Comparison of ENCODE assay signal across 8 mouse cellular contexts in the genomic region with DNA sequence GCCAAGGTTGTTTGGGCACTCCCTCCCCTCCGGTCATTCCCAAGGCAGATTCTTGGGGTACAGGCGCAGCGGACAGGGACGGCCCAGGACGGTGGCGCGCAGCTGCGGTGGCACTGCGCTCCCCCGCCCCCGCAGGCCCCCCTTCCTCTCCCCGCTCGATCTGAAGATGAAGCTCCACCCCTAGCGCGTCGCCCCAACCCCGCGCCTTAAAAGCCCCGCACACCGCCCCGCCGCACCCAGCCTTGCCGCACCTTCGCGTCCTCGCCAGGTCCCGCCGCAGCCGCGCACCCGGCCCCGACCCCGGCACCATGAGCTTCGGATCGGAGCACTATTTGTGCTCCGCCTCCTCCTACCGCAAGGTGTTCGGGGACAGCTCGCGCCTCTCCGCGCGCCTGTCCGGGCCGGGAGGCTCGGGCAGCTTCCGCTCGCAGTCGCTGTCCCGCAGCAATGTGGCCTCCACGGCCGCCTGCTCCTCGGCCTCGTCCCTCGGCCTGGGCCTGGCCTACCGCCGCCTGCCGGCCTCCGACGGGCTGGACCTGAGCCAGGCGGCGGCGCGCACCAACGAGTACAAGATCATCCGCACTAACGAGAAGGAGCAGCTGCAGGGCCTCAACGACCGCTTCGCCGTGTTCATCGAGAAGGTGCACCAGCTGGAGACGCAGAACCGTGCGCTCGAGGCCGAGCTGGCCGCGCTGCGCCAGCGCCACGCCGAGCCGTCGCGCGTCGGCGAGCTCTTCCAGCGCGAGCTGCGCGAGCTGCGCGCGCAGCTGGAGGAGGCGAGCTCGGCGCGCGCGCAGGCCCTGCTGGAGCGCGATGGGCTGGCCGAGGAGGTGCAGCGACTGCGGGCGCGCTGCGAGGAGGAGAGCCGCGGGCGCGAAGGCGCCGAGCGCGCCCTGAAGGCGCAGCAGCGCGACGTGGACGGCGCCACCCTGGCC. TPM values are rescaled to one million over a fixed set of nuclear protein-coding genes. Genes with fewer than 3 reads are reported as not detected.
DNase-seq lines count a peak whose midpoint lies in the region; ATAC-seq and TF ChIP-seq lines count a peak whose summit lies in the region.

TSS of gene Ina (plus strand) at position 252 of the 935 bp plus-strand sequence.
TSS of gene Nt5c2 (minus strand) at position 707 of the 935 bp plus-strand sequence.

- no peak for TF ChIP-seq POLR2A in heart, adult 2 months (IDR thresholded peaks at IDR 0.05; ENCODE audit: insufficient read depth, low read depth, low read length)

- H3K4me2 ChIP-seq in forebrain, embryonic 13.5 days, result peak within 1 kb of the TSS; percentile 78
- H3K4me2 ChIP-seq in intestine, embryonic 14.5 days (ENCODE audit: low read length), result peak within 1 kb of the TSS; percentile 71

- no peak within 1 kb of the TSS for H3K27ac ChIP-seq in heart, adult 2 months
- H3K27ac ChIP-seq in forebrain, embryonic 13.5 days, result peak within 1 kb of the TSS; percentile 92
- no peak within 1 kb of the TSS for H3K27ac ChIP-seq in intestine, embryonic 14.5 days (ENCODE audit: low read depth)
- no peak within 1 kb of the TSS for H3K27ac ChIP-seq in limb, embryonic 10.5 days

- H3K36me3 ChIP-seq in heart, adult 2 months (ENCODE audit: control insufficient read depth, insufficient read depth, low read length), result no peaks in the 10 kb centered on the region
- no peaks in the 10 kb centered on the region for H3K36me3 ChIP-seq in forebrain, embryonic 13.5 days (ENCODE audit: poor library complexity, severe bottlenecking)
- H3K36me3 ChIP-seq in intestine, embryonic 14.5 days (ENCODE audit: control insufficient read depth, insufficient read depth, low read length), result no peaks in the 10 kb centered on the region
- no peaks in the 10 kb centered on the region for H3K36me3 ChIP-seq in limb, embryonic 10.5 days

- no peak for TF ChIP-seq CTCF in heart, adult 2 months (IDR thresholded peaks at IDR 0.05)

- TF ChIP-seq EP300 in heart, adult 2 months (IDR thresholded peaks at IDR 0.05; ENCODE audit: insufficient read depth, low read depth, low read length), result no peak

- no peaks in the 10 kb centered on the region; the same call in 1 of the 2 replicates for H3K4me1 ChIP-seq in heart, adult 2 months (ENCODE audit: control insufficient read depth, insufficient read depth, low read length)
- H3K4me1 ChIP-seq in forebrain, embryonic 13.5 days, result peaks cover 17% of the 10 kb centered on the region
- H3K4me1 ChIP-seq in intestine, embryonic 14.5 days (replicated peaks; ENCODE audit: control insufficient read depth, insufficient read depth, low read length), result peaks cover 8% of the 10 kb centered on the region
- peaks cover 21% of the 10 kb centered on the region for H3K4me1 ChIP-seq in limb, embryonic 10.5 days

- DNase-seq in heart, adult 2 months, result peak; percentile 22 to 28
- no peak for DNase-seq in heart, postnatal 25 days (ENCODE audit: low spot score)
- peak; percentile 78 for DNase-seq in intestine, embryonic 14.5 days (ENCODE audit: low spot score)
- DNase-seq in limb, embryonic 10.5 days (ENCODE audit: low spot score), result peak; percentile 71
- DNase-seq in neural tube, embryonic 10.5 days (ENCODE audit: extremely low spot score, low spot score), result peak; percentile 65
- DNase-seq in testis, postnatal 14 days (ENCODE audit: low spot score), result peak; percentile 55

- WGBS in heart, adult 2 months, result 2% methylated on average over 117 of the region's 124 CpGs
- under 1% methylated on average over 108 of the region's 124 CpGs for WGBS in forebrain, embryonic 13.5 days
- under 1% methylated on average over 121 of the region's 124 CpGs for WGBS in intestine, embryonic 14.5 days
- WGBS in limb, embryonic 10.5 days, result under 1% methylated on average over 118 of the region's 124 CpGs

- intact Hi-C loops in heart, adult 2 months (cut with DNase I), result no loop called here
- intact Hi-C loops in heart, postnatal 25 days (cut with DNase I), result no loop called here

- no peaks in the 10 kb centered on the region for H3K79me2 ChIP-seq in heart, adult 2 months (replicated peaks; ENCODE audit: control insufficient read depth, insufficient read depth, low read length)

- no peak within 1 kb of the TSS for H3K9ac ChIP-seq in heart, adult 2 months (ENCODE audit: low read depth, low read length)
- H3K9ac ChIP-seq in forebrain, embryonic 13.5 days, result peak within 1 kb of the TSS; percentile 83
- H3K9ac ChIP-seq in intestine, embryonic 14.5 days (ENCODE audit: low read length), result no peak within 1 kb of the TSS

- no peak within 1 kb of the TSS for H3K4me3 ChIP-seq in heart, adult 2 months
- H3K4me3 ChIP-seq in forebrain, embryonic 13.5 days, result peak within 1 kb of the TSS; percentile 64
- peak within 1 kb of the TSS; percentile 39 for H3K4me3 ChIP-seq in intestine, embryonic 14.5 days (ENCODE audit: low read depth, low read length)
- peak within 1 kb of the TSS; percentile 51 for H3K4me3 ChIP-seq in limb, embryonic 10.5 days

- H3K9me3 ChIP-seq in forebrain, embryonic 13.5 days (replicated peaks), result no peaks in the 10 kb centered on the region
- H3K9me3 ChIP-seq in intestine, embryonic 14.5 days (ENCODE audit: control insufficient read depth, low read length), result no peaks in the 10 kb centered on the region
- no peaks in the 10 kb centered on the region for H3K9me3 ChIP-seq in limb, embryonic 10.5 days (replicated peaks)

- peak; percentile 59 for ATAC-seq in cerebellum, adult (ENCODE audit: insufficient number of reproducible peaks, low FRiP score, low TSS enrichment)
- ATAC-seq in forebrain, embryonic 13.5 days, result peak; percentile 87
- ATAC-seq in intestine, embryonic 14.5 days (replicated peaks; ENCODE audit: low FRiP score, low TSS enrichment, low read depth), result peak; percentile 82

- peaks cover 20% of the 10 kb centered on the region for H3K27me3 ChIP-seq in heart, adult 2 months (ENCODE audit: control insufficient read depth, insufficient read depth, low read length)
- peaks cover 61% of the 10 kb centered on the region for H3K27me3 ChIP-seq in forebrain, embryonic 13.5 days
- H3K27me3 ChIP-seq in intestine, embryonic 14.5 days (replicated peaks; ENCODE audit: control insufficient read depth, insufficient read depth, low read length), result peaks cover 62% of the 10 kb centered on the region
- peaks cover 82% of the 10 kb centered on the region for H3K27me3 ChIP-seq in limb, embryonic 10.5 days (ENCODE audit: low read depth, poor library complexity, severe bottlenecking)

RNA-seq across cellular contexts. Expression of gene Ina, which starts in this region (rescaled TPM):
- total RNA-seq in heart, adult 2 months (2021), result under 1 TPM in 1 of 2 experiments, not detected in 1; 0.11 TPM
- 0.04 and 0.09 TPM in 2 replicates for polyA plus RNA-seq in heart, adult 2 months (2012; rRNA removed)
- total RNA-seq in heart, postnatal 25 days (2021), result not detected
- polyA plus RNA-seq in forebrain, embryonic 13.5 days (2015; fragmentation: Nextera tagmentation; extraction: Ambion mirVana), result 206 and 221 TPM in 2 replicates
- 18.3 and 19.2 TPM in 2 replicates for polyA plus RNA-seq in intestine, embryonic 14.5 days (2014; fragmentation: Nextera tagmentation; extraction: Ambion mirVana)
- 0.11 and 0.15 TPM in 2 replicates for polyA plus RNA-seq in limb, embryonic 10.5 days (2016; fragmentation: Nextera tagmentation; extraction: Ambion mirVana)

RNA-seq across cellular contexts. Expression of gene Nt5c2, which starts in this region (rescaled TPM):
- 10 to 100 TPM; 58.2 to 63.9 TPM for total RNA-seq in heart, adult 2 months (2021)
- polyA plus RNA-seq in heart, adult 2 months (2012; rRNA removed), result 16.7 and 24.5 TPM in 2 replicates
- total RNA-seq in heart, postnatal 25 days (2021), result 10 to 100 TPM; 65.0 to 71.7 TPM
- polyA plus RNA-seq in forebrain, embryonic 13.5 days (2015; fragmentation: Nextera tagmentation; extraction: Ambion mirVana), result 68.8 and 83.9 TPM in 2 replicates
- 55.1 and 64.1 TPM in 2 replicates for polyA plus RNA-seq in intestine, embryonic 14.5 days (2014; fragmentation: Nextera tagmentation; extraction: Ambion mirVana)
- 75.4 and 89.8 TPM in 2 replicates for polyA plus RNA-seq in limb, embryonic 10.5 days (2016; fragmentation: Nextera tagmentation; extraction: Ambion mirVana)

Comparison
In these comparisons a context has a peak if more than half of its experiments do, and no peak if none do; other contexts are left out.
1. RNA of gene Ina (polyA plus RNA-seq): 206 to 221 TPM in forebrain, embryonic 13.5 days and 18.3 to 19.2 TPM in intestine, embryonic 14.5 days; 0.11 to 0.15 TPM in limb, embryonic 10.5 days and 0.04 to 0.09 TPM in heart, adult 2 months; every median in the first group is over 10 times any median in the second.
2. RNA of gene Ina (polyA plus RNA-seq): 206 to 221 TPM in forebrain, embryonic 13.5 days; 18.3 to 19.2 TPM in intestine, embryonic 14.5 days; every median in the first group is over 10 times any median in the second.
3. Peak in every context shown above with its lines, with median percentiles within 50 percentile points of each other: ATAC-seq.